Mouse (Mus musculus): ENCODE data around the gene Syt2. TPM values are rescaled to one million over a fixed set of nuclear protein-coding genes. Genes with fewer than 3 reads are reported as not detected.

Syt2 gene
- total RNA-seq, 2 experiments from 2014 or later = not detected

GRCm38 (mm10) chr1:134763776-134764438 is 117.4 kb downstream of the Syt2 start:
- no peak for ATAC-seq (replicated peaks; ENCODE audit: low FRiP score, poor library complexity, severe bottlenecking)

- no peak for ATAC-seq (replicated peaks; ENCODE audit: low FRiP score, poor library complexity, severe bottlenecking)
Measured at GRCm38 (mm10) chr1:134764831-134765458, 118.5 kb downstream of the Syt2 start.

GRCm38 (mm10) chr1:134766448-134766847 is 120.0 kb downstream of the Syt2 start:
- ATAC-seq (replicated peaks; ENCODE audit: low FRiP score, poor library complexity, severe bottlenecking) = no peak

GRCm38 (mm10) chr1:134770312-134770711 is 123.8 kb downstream of the Syt2 start:
- ATAC-seq (replicated peaks; ENCODE audit: low FRiP score, poor library complexity, severe bottlenecking) = no peak

GRCm38 (mm10) chr1:134771353-134771752 is 124.9 kb downstream of the Syt2 start:
- no peak for ATAC-seq (replicated peaks; ENCODE audit: low FRiP score, poor library complexity, severe bottlenecking)

GRCm38 (mm10) chr1:134771999-134772398 is 125.5 kb downstream of the Syt2 start:
- no peak for ATAC-seq (replicated peaks; ENCODE audit: low FRiP score, poor library complexity, severe bottlenecking)

GRCm38 (mm10) chr1:134772821-134773220 is 126.3 kb downstream of the Syt2 start:
- ATAC-seq (replicated peaks; ENCODE audit: low FRiP score, poor library complexity, severe bottlenecking) = no peak

- no peak for ATAC-seq (replicated peaks; ENCODE audit: low FRiP score, poor library complexity, severe bottlenecking)
Measured at GRCm38 (mm10) chr1:134773256-134773655, 126.8 kb downstream of the Syt2 start.

- no peak for ATAC-seq (replicated peaks; ENCODE audit: low FRiP score, poor library complexity, severe bottlenecking)
Measured at GRCm38 (mm10) chr1:134774247-134774646, 127.8 kb downstream of the Syt2 start.

- ATAC-seq (replicated peaks; ENCODE audit: low FRiP score, poor library complexity, severe bottlenecking) = no peak
Measured at GRCm38 (mm10) chr1:134774728-134775287, 128.3 kb downstream of the Syt2 start.

GRCm38 (mm10) chr1:134775631-134776030 is 129.2 kb downstream of the Syt2 start:
- no peak for ATAC-seq (replicated peaks; ENCODE audit: low FRiP score, poor library complexity, severe bottlenecking)

- ATAC-seq (replicated peaks; ENCODE audit: low FRiP score, poor library complexity, severe bottlenecking) = no peak
Measured at GRCm38 (mm10) chr1:134777201-134777885, 130.9 kb downstream of the Syt2 start.

GRCm38 (mm10) chr1:134777936-134778548 is 131.6 kb downstream of the Syt2 start:
- ATAC-seq (replicated peaks; ENCODE audit: low FRiP score, poor library complexity, severe bottlenecking) = peak; percentile 41

- no peak for ATAC-seq (replicated peaks; ENCODE audit: low FRiP score, poor library complexity, severe bottlenecking)
Measured at GRCm38 (mm10) chr1:134782797-134783196, 136.3 kb downstream of the Syt2 start.

GRCm38 (mm10) chr1:134783958-134784357 is 137.5 kb downstream of the Syt2 start:
- no peak for ATAC-seq (replicated peaks; ENCODE audit: low FRiP score, poor library complexity, severe bottlenecking)

GRCm38 (mm10) chr1:134784481-134784880 is 138.0 kb downstream of the Syt2 start:
- ATAC-seq (replicated peaks; ENCODE audit: low FRiP score, poor library complexity, severe bottlenecking) = no peak

GRCm38 (mm10) chr1:134784911-134785310 is 138.4 kb downstream of the Syt2 start:
- ATAC-seq (replicated peaks; ENCODE audit: low FRiP score, poor library complexity, severe bottlenecking) = no peak

- no peak for ATAC-seq (replicated peaks; ENCODE audit: low FRiP score, poor library complexity, severe bottlenecking)
Measured at GRCm38 (mm10) chr1:134788096-134788495, 141.6 kb downstream of the Syt2 start.

- ATAC-seq (replicated peaks; ENCODE audit: low FRiP score, poor library complexity, severe bottlenecking) = no peak
Measured at GRCm38 (mm10) chr1:134790716-134791439, 144.4 kb downstream of the Syt2 start.

GRCm38 (mm10) chr1:134791456-134791855 is 145.0 kb downstream of the Syt2 start:
- ATAC-seq (replicated peaks; ENCODE audit: low FRiP score, poor library complexity, severe bottlenecking) = no peak
